In the genomic region with DNA sequence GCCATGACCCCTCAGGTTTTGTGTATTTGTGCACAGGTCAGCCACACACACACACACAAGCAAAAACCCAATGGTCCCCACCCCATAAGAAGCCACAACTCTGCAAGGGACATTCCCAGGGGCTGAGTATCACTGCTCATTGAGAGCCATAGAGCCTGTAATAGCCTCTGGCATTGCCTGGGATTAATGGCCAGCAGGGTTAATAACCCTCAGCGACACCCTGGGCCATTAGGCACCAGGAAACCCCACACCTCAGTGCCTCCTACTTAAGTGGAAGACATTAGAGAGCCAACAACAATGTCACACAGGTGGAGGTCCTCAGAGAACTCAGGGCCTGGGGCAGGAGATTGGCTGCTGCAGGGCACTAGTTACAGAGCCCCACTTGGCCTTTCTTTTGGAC, we compare ENCODE assay signal across 20 mouse cellular contexts.
DNase-seq lines count a peak whose midpoint lies in the region; ATAC-seq lines count a peak whose summit lies in the region.
"Had no signal": no experiment of that assay in that cellular context is flagged by ENCODE, and none has a peak within 500 bp of the region (broad histone marks: within the 10 kb centered on the region; RNA-seq: fewer than 3 reads in every experiment).

No protein-coding gene starts in this region.

- no peak overlapping the region for H3K9ac ChIP-seq in kidney, embryonic 14.5 days (ENCODE audit: low read depth, low read length)
- H3K9ac ChIP-seq in kidney, embryonic 16.5 days (replicated peaks; ENCODE audit: low read length): no peak overlapping the region
- H3K9ac ChIP-seq in limb, embryonic 11.5 days (ENCODE audit: low read length): no peak overlapping the region
- H3K9ac ChIP-seq: embryonic facial prominence, embryonic 13.5 days; forebrain, embryonic 13.5 days; forebrain, embryonic 15.5 days; forebrain, postnatal 0 days had no signal

- DNase-seq in kidney, postnatal 25 days: no peak
- DNase-seq in kidney, adult 11 months: no peak
- DNase-seq in limb, embryonic 11.5 days (ENCODE audit: low spot score): peak; percentile 26
- DNase-seq in limb, embryonic 10.5 days (ENCODE audit: low spot score): no peak
- DNase-seq in layer of hippocampus, postnatal 36 days: no peak
- DNase-seq: adrenal gland, adult 8-10 months; adrenal gland, postnatal 14 days; adrenal gland, postnatal 36 days; cerebellum, adult 11-12 months; cerebellum, adult 2 months; cerebellum, adult 9-10 months; cerebellum, postnatal 10 days; cerebellum, postnatal 25 days; forebrain, postnatal 0 days had no signal

- peak; percentile 87 for ATAC-seq in kidney, embryonic 14.5 days (ENCODE audit: low FRiP score, low TSS enrichment)
- ATAC-seq in kidney, embryonic 16.5 days (ENCODE audit: low FRiP score, low TSS enrichment): peak; percentile 80
- ATAC-seq in limb, embryonic 11.5 days (ENCODE audit: insufficient number of reproducible peaks, low FRiP score, low TSS enrichment, low read depth): no peak
- ATAC-seq: activated CD4-positive, CD25-positive, alpha-beta regulatory T cell, adult 4 months; forebrain, embryonic 13.5 days; forebrain, embryonic 15.5 days; forebrain, postnatal 0 days had no signal

- H3K27ac ChIP-seq in kidney, embryonic 14.5 days (ENCODE audit: low read depth, low read length): no peak overlapping the region
- H3K27ac ChIP-seq in kidney, embryonic 16.5 days (ENCODE audit: low read length): no peak overlapping the region
- no peak overlapping the region for H3K27ac ChIP-seq in limb, embryonic 11.5 days (replicated peaks; ENCODE audit: low read depth, low read length)
- no peak overlapping the region for H3K27ac ChIP-seq in limb, embryonic 10.5 days
- H3K27ac ChIP-seq: embryonic facial prominence, embryonic 13.5 days; forebrain, embryonic 13.5 days; forebrain, embryonic 15.5 days had no signal

- no peaks in the 10 kb centered on the region for H3K36me3 ChIP-seq in kidney, embryonic 14.5 days (ENCODE audit: control insufficient read depth, insufficient read depth, low read length)
- H3K36me3 ChIP-seq in kidney, embryonic 16.5 days (ENCODE audit: insufficient read depth, low read length): no peaks in the 10 kb centered on the region
- H3K36me3 ChIP-seq in limb, embryonic 11.5 days (ENCODE audit: control insufficient read depth, insufficient read depth, low read length): no peaks in the 10 kb centered on the region
- H3K36me3 ChIP-seq in limb, embryonic 10.5 days: no peaks in the 10 kb centered on the region
- H3K36me3 ChIP-seq: embryonic facial prominence, embryonic 13.5 days; forebrain, embryonic 15.5 days had no signal

- no peaks in the 10 kb centered on the region for H3K9me3 ChIP-seq in kidney, embryonic 14.5 days (ENCODE audit: control insufficient read depth, low read length)
- H3K9me3 ChIP-seq in kidney, embryonic 16.5 days (ENCODE audit: low read length): no peaks in the 10 kb centered on the region
- H3K9me3 ChIP-seq in limb, embryonic 11.5 days (ENCODE audit: control insufficient read depth, low read length): no peaks in the 10 kb centered on the region
- H3K9me3 ChIP-seq in limb, embryonic 10.5 days (replicated peaks): no peaks in the 10 kb centered on the region
- H3K9me3 ChIP-seq: embryonic facial prominence, embryonic 13.5 days; forebrain, embryonic 13.5 days; forebrain, embryonic 15.5 days had no signal

- no peak overlapping the region for H3K4me2 ChIP-seq in kidney, embryonic 14.5 days (replicated peaks; ENCODE audit: low read depth, low read length)
- no peak overlapping the region for H3K4me2 ChIP-seq in kidney, embryonic 16.5 days (replicated peaks; ENCODE audit: low read depth, low read length)
- H3K4me2 ChIP-seq in limb, embryonic 11.5 days (ENCODE audit: low read depth, severe bottlenecking): no peak overlapping the region
- H3K4me2 ChIP-seq: embryonic facial prominence, embryonic 13.5 days; forebrain, embryonic 13.5 days; forebrain, embryonic 15.5 days had no signal

- WGBS in kidney, embryonic 14.5 days: 8% methylated on average over 1 of the region's 1 CpGs
- 0% methylated on average over 1 of the region's 1 CpGs for WGBS in kidney, embryonic 16.5 days
- 10% methylated on average over 1 of the region's 1 CpGs for WGBS in limb, embryonic 11.5 days
- WGBS in limb, embryonic 10.5 days: 17% methylated on average over 1 of the region's 1 CpGs

- no peak overlapping the region for H3K4me3 ChIP-seq in kidney, embryonic 14.5 days (ENCODE audit: low read length)
- H3K4me3 ChIP-seq in kidney, embryonic 16.5 days (ENCODE audit: low read length): no peak overlapping the region
- no peak overlapping the region for H3K4me3 ChIP-seq in limb, embryonic 11.5 days (ENCODE audit: low read depth, low read length)
- H3K4me3 ChIP-seq in limb, embryonic 10.5 days: no peak overlapping the region
- H3K4me3 ChIP-seq: embryonic facial prominence, embryonic 13.5 days; forebrain, embryonic 13.5 days; forebrain, embryonic 15.5 days had no signal

- H3K4me1 ChIP-seq in kidney, embryonic 14.5 days (ENCODE audit: control insufficient read depth, insufficient read depth, low read length): 0 out of 2 replicates have a peak, but pooled peaks cover 6% of the 10 kb centered on the region
- no peaks in the 10 kb centered on the region; the same call in 1 of the 2 replicates for H3K4me1 ChIP-seq in kidney, embryonic 16.5 days (ENCODE audit: insufficient read depth, low read length)
- peaks cover 3% of the 10 kb centered on the region; the same call in 1 of the 2 replicates for H3K4me1 ChIP-seq in limb, embryonic 11.5 days (ENCODE audit: control insufficient read depth, insufficient read depth, low read length)
- H3K4me1 ChIP-seq in limb, embryonic 10.5 days: peaks cover 15% of the 10 kb centered on the region

- no peaks in the 10 kb centered on the region for H3K27me3 ChIP-seq in kidney, embryonic 14.5 days (ENCODE audit: control insufficient read depth, insufficient read depth, low read length)
- no peaks in the 10 kb centered on the region for H3K27me3 ChIP-seq in kidney, embryonic 16.5 days (ENCODE audit: insufficient read depth, low read length)
- no peaks in the 10 kb centered on the region for H3K27me3 ChIP-seq in limb, embryonic 11.5 days (ENCODE audit: control insufficient read depth, insufficient read depth, low read length)
- no peaks in the 10 kb centered on the region; the same call in 1 of the 2 replicates for H3K27me3 ChIP-seq in limb, embryonic 10.5 days (ENCODE audit: low read depth, poor library complexity, severe bottlenecking)
- H3K27me3 ChIP-seq: forebrain, embryonic 13.5 days; forebrain, embryonic 15.5 days had no signal
